Mouse (Mus musculus) heart, postnatal 14 days (tissue): ENCODE results near the gene Ptafr. TPM values are rescaled to one million over a fixed set of nuclear protein-coding genes. Genes with fewer than 3 reads are reported as not detected.

Source experiments
- DNase-seq, 2 experiments: peaks; one replicate each; pipeline ENCODE4 v3.0.0; 2021 to 2022
- intact Hi-C: fragments of 180-260 bp; cut with DNase I; formaldehyde crosslinking; loops from one replicate; pipeline ENCODE4 v1.15.1; 2025
- long read RNA-seq, 2 experiments: library from polyadenylated mRNA; stranded (forward); transcript quantifications; one replicate each; pipeline ENCODE4 v2.0.0; 2021
- total RNA-seq, 2 experiments: library from RNA; stranded (reverse); gene quantifications; 2 replicates each; pipeline ENCODE4 v1.2.3; 2021

Gene Ptafr
- total RNA-seq = 1 to 10 TPM; 1.1 to 2.0 TPM
- long read RNA-seq, experiment 1 = 0 reads
- long read RNA-seq, experiment 2 = 0 reads

GRCm38 (mm10) chr4:132563965-132564364 is at the start of gene Ptafr:
Ptafr (plus strand) TSS chr4:132564067.
- intact Hi-C loops = no loop called here
- peak; percentile 33 to 56 for DNase-seq

GRCm38 (mm10) chr4:132514555-132515135 is 49.2 kb upstream of the Ptafr start:
- intact Hi-C loops = loop anchor here (1.0 to 10.0 kb wide), 5 partner anchors 50 to 300 kb away; partner anchors contain the start of genes Phactr4 and Ythdf2
- DNase-seq = peak; percentile 88 to 90

- intact Hi-C loops = loop anchor here (10.0 kb wide), 1 partner anchor 301 kb away; the partner anchor contains the start of gene Ythdf2
Observed at GRCm38 (mm10) chr4:132515369-132516155, 48.3 kb upstream of the Ptafr start.

GRCm38 (mm10) chr4:132518066-132518465 is 45.8 kb upstream of the Ptafr start:
- intact Hi-C loops = loop anchor here (10.0 kb wide), 1 partner anchor 303 kb away; the partner anchor contains the start of gene Ythdf2
- no peak for DNase-seq

More at GRCm38 (mm10) chr4:132515369-132516155, 48.3 kb upstream of the Ptafr start:
- peak; percentile 89 to 92 for DNase-seq

- DNase-seq = no peak
- intact Hi-C loops = loop anchor here (10.0 kb wide), 1 partner anchor 304 kb away; the partner anchor contains the start of gene Ythdf2
Observed at GRCm38 (mm10) chr4:132519188-132519587, 44.7 kb upstream of the Ptafr start.

GRCm38 (mm10) chr4:132524321-132524741 is 39.5 kb upstream of the Ptafr start:
- intact Hi-C loops = no loop called here
- DNase-seq = no peak

GRCm38 (mm10) chr4:132524808-132525207 is 39.1 kb upstream of the Ptafr start:
- intact Hi-C loops = no loop called here
- DNase-seq = peak in 1 of 2 experiments; percentile 22

GRCm38 (mm10) chr4:132526678-132527077 is 37.2 kb upstream of the Ptafr start:
- DNase-seq = no peak
- intact Hi-C loops = no loop called here

- intact Hi-C loops = no loop called here
- no peak for DNase-seq
Observed at GRCm38 (mm10) chr4:132527917-132528522, 35.8 kb upstream of the Ptafr start.

- no peak for DNase-seq
- intact Hi-C loops = no loop called here
Observed at GRCm38 (mm10) chr4:132529344-132529743, 34.5 kb upstream of the Ptafr start.

- no peak for DNase-seq
- intact Hi-C loops = no loop called here
Observed at GRCm38 (mm10) chr4:132530033-132530804, 33.6 kb upstream of the Ptafr start.

GRCm38 (mm10) chr4:132532496-132532895 is 31.4 kb upstream of the Ptafr start:
- intact Hi-C loops = no loop called here
- peak in 1 of 2 experiments; percentile 22 for DNase-seq

GRCm38 (mm10) chr4:132532981-132533916 is 30.6 kb upstream of the Ptafr start, which contains the start of gene Atpif1:
Atpif1 (minus strand) TSS chr4:132533659.
- intact Hi-C loops = no loop called here
- DNase-seq = peak; percentile 90 to 91

- peak; percentile 95 to 97 for DNase-seq
- intact Hi-C loops = no loop called here
Observed at GRCm38 (mm10) chr4:132535406-132536121, 28.3 kb upstream of the Ptafr start, which contains the start of gene Dnajc8. Dnajc8 (plus strand) TSS chr4:132535550.

GRCm38 (mm10) chr4:132539481-132539880 is 24.4 kb upstream of the Ptafr start:
- no peak for DNase-seq
- intact Hi-C loops = no loop called here

GRCm38 (mm10) chr4:132541413-132541812 is 22.5 kb upstream of the Ptafr start:
- intact Hi-C loops = no loop called here
- no peak for DNase-seq

GRCm38 (mm10) chr4:132542724-132543123 is 21.1 kb upstream of the Ptafr start:
- intact Hi-C loops = no loop called here

GRCm38 (mm10) chr4:132545851-132546250 is 18.0 kb upstream of the Ptafr start:
- intact Hi-C loops = loop anchor here (1.0 kb wide), 2 partner anchors 90 to 130 kb away; no protein-coding TSS in a partner anchor
- DNase-seq = peak; percentile 74 to 83

More at GRCm38 (mm10) chr4:132542724-132543123, 21.1 kb upstream of the Ptafr start:
- DNase-seq = no peak
